Mouse (Mus musculus) heart, adult 2 months (tissue): ENCODE measurements around the gene Odf3.

Experiments used
- CTCF ChIP-seq: fragments of 200-600 bp; IDR thresholded peaks from 2 replicates; pipeline ENCODE4 v1.8.1; 2022; ENCODE audit warnings: antibody characterized with exemption, mild to moderate bottlenecking, moderate library complexity
- EP300 ChIP-seq: fragments of 200-500 bp; IDR thresholded peaks from 2 replicates; pipeline ENCODE4 v1.6.1; 2011; ENCODE audit warnings: low read depth, low read length, control low read depth; ENCODE audit not compliant: insufficient read depth
- POLR2A ChIP-seq: fragments of 200-500 bp; IDR thresholded peaks from 2 replicates; pipeline ENCODE4 v1.6.1; 2011; ENCODE audit warnings: mild to moderate bottlenecking, low read depth, low read length, control low read depth; ENCODE audit not compliant: insufficient read depth

DNA sequence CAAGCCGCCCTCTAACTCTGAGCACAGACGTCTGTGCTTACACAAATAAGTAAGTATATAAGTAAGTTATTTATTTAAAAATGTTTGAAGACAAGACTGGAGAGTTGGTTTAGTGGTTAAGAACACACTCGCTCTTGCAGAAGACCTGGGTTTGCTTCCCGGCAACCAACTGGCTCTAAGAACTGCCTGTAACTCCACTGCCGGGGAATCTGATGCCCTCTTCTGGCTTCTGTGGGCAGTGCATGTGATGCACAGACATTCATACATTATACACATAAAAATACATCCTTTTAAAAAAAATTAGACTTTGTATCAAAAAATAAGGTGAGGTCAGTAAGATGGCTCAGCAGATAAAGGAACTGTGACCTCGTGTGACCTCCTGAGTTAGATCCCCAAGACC lies 37.1 kb upstream of the Odf3 start:
- TF ChIP-seq CTCF (no peak), POLR2A (no peak), EP300 (no peak)
